Mouse (Mus musculus) hindbrain, embryonic 15.5 days (tissue): ENCODE results near the gene Man1b1. TPM values are rescaled to one million over a fixed set of nuclear protein-coding genes. Genes with fewer than 3 reads are reported as not detected.
A peak's percentile ranks its signal among the peaks of the same experiment; 100 is the strongest.

Experiments used
- ATAC-seq: fragments of 200-750 bp; cut with Nextera tagmentation; 2 replicates; pipeline ENCODE4 v1.8.0; 2017; ENCODE audit warnings: low read depth, moderate number of reproducible peaks, moderate TSS enrichment; ENCODE audit not compliant: low FRiP score
- H3K27ac ChIP-seq: fragments of 300-500 bp; sonication (generic); replicated peaks from 2 replicates; pipeline ENCODE4 v1.5.1; 2015; ENCODE audit warnings: mild to moderate bottlenecking, inconsistent platforms
- H3K27me3 ChIP-seq: fragments of 300-500 bp; sonication (generic); 2 replicates; pipeline ENCODE4 v1.6.1; 2015; ENCODE audit warnings: control low read depth, inconsistent platforms
- H3K36me3 ChIP-seq: fragments of 300-500 bp; sonication (generic); 2 replicates; pipeline ENCODE4 v1.6.1; 2015; ENCODE audit warnings: control low read depth, inconsistent platforms
- H3K4me1 ChIP-seq: fragments of 300-500 bp; sonication (generic); replicated peaks from 2 replicates; pipeline ENCODE4 v1.6.1; 2015; ENCODE audit warnings: control low read depth, inconsistent platforms
- H3K4me2 ChIP-seq: fragments of 300-500 bp; sonication (generic); 2 replicates; pipeline ENCODE4 v1.6.1; 2015; ENCODE audit warnings: moderate library complexity, mild to moderate bottlenecking, inconsistent platforms
- H3K4me3 ChIP-seq: fragments of 300-500 bp; sonication (generic); 2 replicates; pipeline ENCODE4 v1.5.1; 2015; ENCODE audit warnings: mild to moderate bottlenecking, inconsistent platforms
- H3K9ac ChIP-seq: fragments of 300-500 bp; sonication (generic); 2 replicates; pipeline ENCODE4 v1.6.1; 2015; ENCODE audit warnings: inconsistent platforms
- H3K9me3 ChIP-seq: fragments of 300-500 bp; sonication (generic); 2 replicates; pipeline ENCODE4 v1.6.1; 2016; ENCODE audit warnings: control low read depth, inconsistent platforms
- WGBS: fragments of 180-500 bp; shearing (Covaris S2); methylation state at CpG from one replicate; pipeline ENCODE4 v1.1.7; 2015; 5-methylcytosine and 5-hydroxymethylcytosine counted together
- polyA plus RNA-seq: library from polyadenylated mRNA; unstranded; fragments of >200 nt; fragmentation: Nextera tagmentation; extraction: Ambion mirVana; gene quantifications from 2 replicates; pipeline ENCODE4 v1.2.1, GENCODE M21; 2015

The Man1b1 gene
- polyA plus RNA-seq, 1 experiment from 2014 or later = 45.2 TPM

GRCm38 (mm10) chr2:25311491-25311891 is 20.6 kb upstream of the Man1b1 start:
- peaks cover 62% of the 10 kb centered on the region for H3K36me3 ChIP-seq
- ATAC-seq = peak; percentile 24; the same call in 1 of the 2 replicates

GRCm38 (mm10) chr2:25318119-25318966 is 13.8 kb upstream of the Man1b1 start:
- 3% methylated on average over 31 of the region's 31 CpGs for WGBS
- H3K27me3 ChIP-seq = peaks cover 43% of the 10 kb centered on the region

More at GRCm38 (mm10) chr2:25311491-25311891, 20.6 kb upstream of the Man1b1 start:
- no peak overlapping the region for H3K9ac ChIP-seq
- peaks cover 3% of the 10 kb centered on the region for H3K4me1 ChIP-seq
- no peak overlapping the region for H3K27ac ChIP-seq
- no peaks in the 10 kb centered on the region for H3K9me3 ChIP-seq
- no peak overlapping the region for H3K4me3 ChIP-seq
- WGBS = 12% methylated on average over 11 of the region's 11 CpGs
- peaks cover 94% of the 10 kb centered on the region for H3K27me3 ChIP-seq
- no peak overlapping the region for H3K4me2 ChIP-seq

GRCm38 (mm10) chr2:25318971-25319773 is 13.0 kb upstream of the Man1b1 start, which contains the start of gene Grin1:
Gene Grin1, minus strand, starts transcription at chr2:25319187.
- H3K27me3 ChIP-seq = peaks cover 34% of the 10 kb centered on the region
- H3K4me3 ChIP-seq = peak within 1 kb of the TSS; percentile 64
- WGBS = 8% methylated on average over 58 of the region's 58 CpGs
- peak within 1 kb of the TSS; percentile 56 for H3K9ac ChIP-seq
- H3K27ac ChIP-seq = peak within 1 kb of the TSS; percentile 87
- peak; percentile 87 for ATAC-seq
- peaks cover 27% of the 10 kb centered on the region for H3K4me1 ChIP-seq
- peaks cover 18% of the 10 kb centered on the region for H3K36me3 ChIP-seq
- H3K9me3 ChIP-seq = no peaks in the 10 kb centered on the region
- peak within 1 kb of the TSS; percentile 64 for H3K4me2 ChIP-seq

More at GRCm38 (mm10) chr2:25318119-25318966, 13.8 kb upstream of the Man1b1 start:
- Histone ChIP-seq H3K4me3 (peak overlapping the region; percentile 64), H3K36me3 (peaks cover 25% of the 10 kb centered on the region), H3K27ac (peak overlapping the region; percentile 87), H3K9ac (peak overlapping the region; percentile 56), H3K9me3 (no peaks in the 10 kb centered on the region), H3K4me1 (peaks cover 27% of the 10 kb centered on the region), H3K4me2 (peak overlapping the region; percentile 64)
- peak; percentile 78 for ATAC-seq

GRCm38 (mm10) chr2:25320084-25320483 is 12.1 kb upstream of the Man1b1 start:
- Histone ChIP-seq H3K4me2 (no peak overlapping the region), H3K9ac (no peak overlapping the region), H3K4me1 (peaks cover 27% of the 10 kb centered on the region), H3K9me3 (no peaks in the 10 kb centered on the region), H3K4me3 (no peak overlapping the region), H3K36me3 (0 out of 2 replicates have a peak, but pooled peaks cover 9% of the 10 kb centered on the region), H3K27me3 (peaks cover 25% of the 10 kb centered on the region), H3K27ac (no peak overlapping the region)
- no peak for ATAC-seq
- 34% methylated on average over 2 of the region's 2 CpGs for WGBS

GRCm38 (mm10) chr2:25326036-25326435 is 6.1 kb upstream of the Man1b1 start:
- H3K27ac ChIP-seq = no peak overlapping the region
- no peak for ATAC-seq
- H3K9me3 ChIP-seq = no peaks in the 10 kb centered on the region
- peaks cover under 1% of the 10 kb centered on the region for H3K4me1 ChIP-seq
- H3K36me3 ChIP-seq = no peaks in the 10 kb centered on the region
- no peak overlapping the region for H3K4me3 ChIP-seq
- H3K4me2 ChIP-seq = no peak overlapping the region
- WGBS = 72% methylated on average over 2 of the region's 2 CpGs
- H3K9ac ChIP-seq = no peak overlapping the region
- peaks cover 2% of the 10 kb centered on the region for H3K27me3 ChIP-seq

- Histone ChIP-seq H3K4me2 (no peak overlapping the region), H3K4me3 (no peak overlapping the region), H3K27me3 (no peaks in the 10 kb centered on the region), H3K9me3 (no peaks in the 10 kb centered on the region), H3K4me1 (peaks cover 15% of the 10 kb centered on the region), H3K27ac (no peak overlapping the region), H3K9ac (no peak overlapping the region), H3K36me3 (no peaks in the 10 kb centered on the region)
- WGBS = 36% methylated on average over 7 of the region's 7 CpGs
- ATAC-seq = no peak
Observed at GRCm38 (mm10) chr2:25328440-25328839, 3.7 kb upstream of the Man1b1 start.

GRCm38 (mm10) chr2:25331470-25331869 is 668 bp upstream of the Man1b1 start:
- WGBS = 62% methylated on average over 9 of the region's 9 CpGs
- peak overlapping the region; percentile 84; the same call in 1 of the 2 replicates for H3K9ac ChIP-seq
- peaks cover 23% of the 10 kb centered on the region for H3K36me3 ChIP-seq

GRCm38 (mm10) chr2:25333569-25333968 is 1.4 kb downstream of the Man1b1 start:
- Histone ChIP-seq H3K27ac (no peak overlapping the region), H3K27me3 (no peaks in the 10 kb centered on the region), H3K4me2 (peak overlapping the region; percentile 96), H3K4me1 (peaks cover 30% of the 10 kb centered on the region), H3K36me3 (peaks cover 40% of the 10 kb centered on the region), H3K9ac (no peak overlapping the region), H3K9me3 (no peaks in the 10 kb centered on the region), H3K4me3 (peak overlapping the region; percentile 81)
- ATAC-seq = no peak
- 83% methylated on average over 2 of the region's 2 CpGs for WGBS

More at GRCm38 (mm10) chr2:25331470-25331869, 668 bp upstream of the Man1b1 start:
- Histone ChIP-seq H3K4me3 (peak overlapping the region; percentile 81), H3K4me1 (peaks cover 30% of the 10 kb centered on the region), H3K9me3 (no peaks in the 10 kb centered on the region), H3K4me2 (peak overlapping the region; percentile 66), H3K27me3 (no peaks in the 10 kb centered on the region), H3K27ac (no peak overlapping the region)
- ATAC-seq = no peak

GRCm38 (mm10) chr2:25338303-25338702 is 6.2 kb downstream of the Man1b1 start:
- Histone ChIP-seq H3K27me3 (no peaks in the 10 kb centered on the region), H3K4me1 (peaks cover 17% of the 10 kb centered on the region), H3K27ac (no peak overlapping the region), H3K36me3 (peaks cover 71% of the 10 kb centered on the region), H3K9me3 (no peaks in the 10 kb centered on the region), H3K9ac (no peak overlapping the region), H3K4me3 (no peak overlapping the region), H3K4me2 (no peak overlapping the region)
- no peak for ATAC-seq
- 95% methylated on average over 6 of the region's 6 CpGs for WGBS

GRCm38 (mm10) chr2:25348162-25348561 is 16.0 kb downstream of the Man1b1 start:
- no peak overlapping the region for H3K4me3 ChIP-seq
- no peak for ATAC-seq
- no peak overlapping the region for H3K9ac ChIP-seq
- H3K4me1 ChIP-seq = no peaks in the 10 kb centered on the region
- no peaks in the 10 kb centered on the region for H3K27me3 ChIP-seq
- no peaks in the 10 kb centered on the region for H3K9me3 ChIP-seq
- H3K4me2 ChIP-seq = no peak overlapping the region
- peaks cover 90% of the 10 kb centered on the region for H3K36me3 ChIP-seq
- no peak overlapping the region for H3K27ac ChIP-seq
- 95% methylated on average over 7 of the region's 7 CpGs for WGBS

- WGBS = 87% methylated on average over 4 of the region's 4 CpGs
- H3K27me3 ChIP-seq = no peaks in the 10 kb centered on the region
- H3K9me3 ChIP-seq = no peaks in the 10 kb centered on the region
- no peaks in the 10 kb centered on the region for H3K4me1 ChIP-seq
- no peak for ATAC-seq
- H3K4me3 ChIP-seq = no peak overlapping the region
- no peak overlapping the region for H3K27ac ChIP-seq
- H3K4me2 ChIP-seq = no peak overlapping the region
- H3K36me3 ChIP-seq = peaks cover 77% of the 10 kb centered on the region
- H3K9ac ChIP-seq = no peak overlapping the region
Observed at GRCm38 (mm10) chr2:25349499-25349898, 17.4 kb downstream of the Man1b1 start.

- 97% methylated on average over 3 of the region's 3 CpGs for WGBS
- no peaks in the 10 kb centered on the region for H3K27me3 ChIP-seq
- no peak overlapping the region for H3K4me3 ChIP-seq
- peaks cover 10% of the 10 kb centered on the region for H3K4me1 ChIP-seq
- no peak for ATAC-seq
- no peak overlapping the region for H3K4me2 ChIP-seq
- H3K27ac ChIP-seq = no peak overlapping the region
- no peak overlapping the region for H3K9ac ChIP-seq
- H3K9me3 ChIP-seq = no peaks in the 10 kb centered on the region
- H3K36me3 ChIP-seq = peaks cover 66% of the 10 kb centered on the region
Observed at GRCm38 (mm10) chr2:25350701-25351100, 18.6 kb downstream of the Man1b1 start.
